Mouse (Mus musculus) bone marrow, adult 2 months (tissue): ENCODE data around the gene Bsn.

ENCODE experiments used
- CTCF ChIP-seq: fragments of 200-500 bp; IDR thresholded peaks from 2 replicates; pipeline ENCODE4 v1.5.1; 2011; ENCODE audit warnings: low read length, control low read depth; ENCODE audit not compliant: control insufficient read depth, insufficient read depth
- POLR2A ChIP-seq: fragments of 200-500 bp; IDR thresholded peaks from 2 replicates; pipeline ENCODE4 v1.6.1; 2011; ENCODE audit warnings: low read depth, mild to moderate bottlenecking, control low read depth, low read length, borderline replicate concordance; ENCODE audit not compliant: control insufficient read depth

- TF ChIP-seq CTCF = no peak
- TF ChIP-seq POLR2A = no peak
Measured at GRCm38 (mm10) chr9:108056361-108057261, 133.6 kb downstream of the Bsn start.
